Mouse (Mus musculus): ENCODE results near the gene Cdk5r2. TPM values are rescaled to one million over a fixed set of nuclear protein-coding genes. Genes with fewer than 3 reads are reported as not detected.
A peak's percentile ranks its signal among the peaks of the same experiment; 100 is the strongest.

The Cdk5r2 gene
- total RNA-seq, 1 experiment from 2014 or later: not detected

DNA sequence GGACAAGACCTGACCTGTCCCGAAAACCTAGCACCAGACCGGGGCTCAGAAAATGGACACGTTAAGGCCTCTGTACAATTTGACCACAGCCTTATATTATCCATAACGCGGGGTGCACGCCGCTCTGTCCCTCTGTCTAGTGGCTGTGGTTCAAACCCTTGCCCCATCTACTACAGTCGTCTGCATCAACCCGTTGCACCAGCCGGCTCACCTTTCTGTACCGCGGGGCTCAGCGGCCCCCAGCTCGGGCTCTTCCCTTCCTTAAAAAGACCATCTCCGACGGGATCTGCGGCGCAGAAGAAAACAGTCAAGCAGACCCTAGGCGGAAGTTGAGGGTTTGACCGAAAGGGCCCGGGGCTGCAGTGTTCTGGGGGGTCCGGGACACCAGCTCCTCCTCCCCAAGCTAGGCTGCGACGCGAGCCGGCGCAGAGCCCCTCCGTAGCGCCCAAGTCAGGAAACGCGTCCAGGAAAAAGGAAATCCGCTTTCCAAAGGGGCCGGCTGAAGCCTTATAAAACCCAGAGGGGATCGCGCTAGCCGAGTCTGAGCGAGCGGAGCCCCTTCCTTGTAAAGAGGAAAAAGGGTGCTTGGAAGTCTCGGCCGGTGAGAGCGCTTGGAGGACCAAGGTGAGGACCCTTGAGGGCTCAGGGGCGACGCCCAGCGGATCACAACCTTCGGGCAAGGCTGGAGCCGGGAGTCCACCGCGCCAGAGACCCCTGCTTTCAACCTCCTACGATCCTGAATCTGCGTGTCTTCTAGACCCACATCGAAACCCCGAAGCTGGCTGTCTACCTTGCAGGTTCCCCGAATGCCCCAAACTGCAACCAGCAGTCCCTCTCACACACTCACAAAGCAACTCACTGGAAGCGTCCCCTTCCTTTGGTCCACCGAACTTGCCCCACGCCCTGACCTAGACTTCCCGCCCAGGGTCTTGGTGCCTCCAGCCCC, 29.7 kb downstream of the Cdk5r2 start:
- ATAC-seq (replicated peaks; ENCODE audit: low read depth, poor library complexity, severe bottlenecking): no peak; the same call in 1 of the 2 replicates

DNA sequence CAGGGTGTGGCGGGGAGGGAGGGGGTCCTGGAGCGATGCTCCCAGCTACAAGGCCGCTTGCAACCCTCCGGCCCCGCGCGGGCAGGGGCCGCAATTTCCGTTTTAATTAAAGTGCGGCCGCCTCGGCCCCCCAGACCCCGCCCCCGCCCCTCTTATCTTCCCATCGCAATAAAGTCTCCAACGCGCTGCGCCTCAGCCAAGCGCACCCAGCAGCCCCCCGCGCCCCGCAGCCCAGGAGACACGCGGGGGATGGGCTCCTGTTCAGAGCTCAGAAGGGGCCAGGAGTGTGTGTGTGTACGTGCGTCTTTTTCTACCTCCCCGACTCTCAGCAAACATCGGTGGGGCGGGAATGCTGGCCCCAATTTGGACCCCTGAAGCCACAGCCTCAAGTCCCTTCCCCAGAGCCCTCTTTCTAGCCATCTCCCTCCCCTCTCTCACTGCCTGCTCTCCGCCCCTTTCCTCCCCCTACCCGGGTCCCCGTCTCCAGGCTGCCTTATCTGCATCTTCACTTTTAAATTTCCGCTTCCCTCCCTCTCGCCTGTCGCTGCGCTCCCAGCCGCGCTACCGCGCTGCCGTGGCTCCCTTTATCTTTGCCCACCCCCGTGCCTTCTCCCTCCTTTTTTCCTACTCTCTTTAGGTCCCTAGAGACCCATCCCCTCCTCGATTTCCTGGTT, 30.8 kb downstream of the Cdk5r2 start, which contains the start of gene Fev:
Gene Fev, minus strand, starts transcription at position 51 of the 674 bp plus-strand sequence.
- ATAC-seq (replicated peaks; ENCODE audit: low read depth, poor library complexity, severe bottlenecking): 0 out of 2 replicates have a peak, but pooled peaks have one; percentile 15

- ATAC-seq (replicated peaks; ENCODE audit: low read depth, poor library complexity, severe bottlenecking): peak; percentile 62; the same call in 1 of the 2 replicates
Measured at GRCm38 (mm10) chr1:74891513-74891912, 36.8 kb downstream of the Cdk5r2 start.

DNA sequence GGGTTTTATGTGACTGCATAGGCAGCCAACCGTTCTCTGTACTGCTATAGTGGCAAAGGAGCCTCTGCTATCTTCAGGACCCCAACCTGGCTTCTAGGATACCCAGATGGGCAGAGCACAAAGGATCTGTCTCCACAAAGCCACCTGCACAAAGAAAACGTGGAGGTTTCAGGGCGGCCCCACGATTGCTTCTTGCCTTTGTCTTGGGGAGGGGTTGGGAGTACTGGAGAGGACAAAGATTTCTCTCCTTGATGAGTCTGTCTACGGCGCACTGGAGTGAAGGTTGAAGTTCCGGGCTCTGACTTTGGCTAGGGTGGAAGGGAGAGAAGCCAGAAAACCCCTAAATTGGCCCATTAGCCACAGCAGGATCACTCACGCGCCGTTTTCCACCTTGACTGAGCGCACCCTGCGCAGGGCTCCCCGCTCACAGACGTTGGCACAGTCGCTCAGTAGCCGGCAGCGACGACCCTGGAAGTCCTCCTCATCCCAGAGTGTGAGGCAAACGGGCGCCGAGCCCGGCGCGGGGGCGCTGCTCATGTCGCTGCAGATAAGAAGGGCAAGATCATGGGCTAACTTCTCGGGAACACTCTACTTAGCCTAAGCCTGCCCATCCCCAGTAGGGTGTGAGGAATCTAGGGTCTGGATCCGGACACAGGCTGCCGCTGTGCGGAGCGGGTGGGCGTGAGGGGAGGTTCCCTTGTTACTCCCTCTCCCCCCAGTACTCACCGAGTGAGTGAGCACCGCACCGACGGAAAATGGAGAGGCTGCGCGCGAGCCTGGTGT, 37.8 kb downstream of the Cdk5r2 start:
- ATAC-seq (replicated peaks; ENCODE audit: low read depth, poor library complexity, severe bottlenecking): no peak

DNA sequence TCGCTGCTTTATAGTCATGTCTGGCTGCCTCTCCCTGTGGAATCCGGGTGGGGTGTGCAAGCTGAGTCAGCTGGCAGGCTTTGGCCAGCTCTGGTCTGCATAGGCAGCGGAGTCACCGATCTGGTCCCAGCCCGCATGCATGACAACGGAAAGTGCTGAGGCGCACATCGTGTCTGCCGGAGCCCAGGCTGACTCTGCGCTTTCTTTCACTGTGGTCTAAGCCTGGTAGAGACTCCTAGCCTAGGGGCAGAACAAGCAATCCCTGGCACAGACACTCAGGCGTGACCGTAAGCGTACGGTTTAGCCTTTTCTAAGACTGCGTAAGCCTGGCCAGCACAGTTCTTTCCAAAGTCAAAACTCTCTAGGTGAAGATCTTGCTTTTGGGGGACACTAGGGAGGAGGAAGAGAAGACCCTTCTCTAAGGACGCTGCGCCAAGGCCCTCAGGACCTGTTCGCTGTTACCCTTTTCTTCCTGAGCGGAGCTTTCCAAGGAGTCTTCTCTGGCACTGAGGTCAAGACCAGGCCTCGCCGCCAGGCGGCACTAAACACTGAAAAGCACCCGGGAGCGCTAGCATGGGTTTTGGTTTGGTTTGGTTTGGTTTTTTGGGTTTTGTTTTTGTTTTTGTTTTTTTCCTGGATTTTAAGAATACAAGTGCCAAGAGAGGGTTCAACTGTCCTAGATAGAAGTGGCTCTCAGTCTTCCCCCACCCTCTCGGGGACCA, 38.6 kb downstream of the Cdk5r2 start, which contains the start of gene Cryba2:
Gene Cryba2, minus strand, starts transcription at position 10 of the 722 bp plus-strand sequence.
- peak; percentile 62 for ATAC-seq (replicated peaks; ENCODE audit: low read depth, poor library complexity, severe bottlenecking)

- ATAC-seq (replicated peaks; ENCODE audit: low read depth, poor library complexity, severe bottlenecking): no peak
Measured at GRCm38 (mm10) chr1:74894966-74895365, 40.2 kb downstream of the Cdk5r2 start.

- no peak for ATAC-seq (replicated peaks; ENCODE audit: low read depth, poor library complexity, severe bottlenecking)
Measured at GRCm38 (mm10) chr1:74897976-74898375, 43.2 kb downstream of the Cdk5r2 start.

DNA sequence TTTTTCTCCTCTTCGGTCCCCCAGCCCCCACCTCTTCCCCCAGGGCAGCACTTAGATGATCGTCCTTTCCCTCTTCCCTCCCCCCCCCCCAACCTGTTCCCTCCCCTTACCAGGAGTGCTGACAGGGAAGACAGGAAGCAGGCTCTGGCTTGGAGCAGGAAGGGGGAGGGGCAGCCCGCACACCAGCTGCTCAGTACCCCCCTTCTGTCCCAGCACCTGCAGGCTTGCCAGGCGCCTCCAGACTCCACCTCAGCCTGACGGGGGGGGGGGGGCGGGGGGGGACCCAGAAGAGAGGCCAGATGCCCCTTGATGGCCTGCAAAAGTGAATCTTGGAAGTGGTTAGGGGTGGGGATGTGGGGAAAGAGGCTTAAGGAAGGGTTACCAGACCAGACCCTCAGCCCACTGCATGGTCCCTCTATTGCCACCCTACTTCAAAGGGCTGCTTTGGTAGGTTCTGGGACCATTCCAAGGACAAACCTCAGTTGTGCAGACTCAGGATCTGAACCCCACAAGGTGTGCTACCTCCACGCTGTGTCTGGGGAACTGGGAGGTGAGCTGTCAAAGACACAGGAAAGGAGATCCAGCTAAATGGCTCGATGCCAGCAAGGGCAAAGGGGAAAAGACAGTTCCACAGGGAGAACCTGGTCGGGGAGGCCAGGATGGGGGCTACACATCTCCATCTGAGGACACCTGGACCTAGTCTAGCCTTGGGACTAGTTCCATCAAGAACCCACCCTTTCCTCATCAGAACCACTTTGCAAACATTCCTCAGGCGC, 44.1 kb downstream of the Cdk5r2 start:
- no peak for ATAC-seq (replicated peaks; ENCODE audit: low read depth, poor library complexity, severe bottlenecking)

GRCm38 (mm10) chr1:74900341-74901285, 45.9 kb downstream of the Cdk5r2 start:
- ATAC-seq (replicated peaks; ENCODE audit: low read depth, poor library complexity, severe bottlenecking): no peak

DNA sequence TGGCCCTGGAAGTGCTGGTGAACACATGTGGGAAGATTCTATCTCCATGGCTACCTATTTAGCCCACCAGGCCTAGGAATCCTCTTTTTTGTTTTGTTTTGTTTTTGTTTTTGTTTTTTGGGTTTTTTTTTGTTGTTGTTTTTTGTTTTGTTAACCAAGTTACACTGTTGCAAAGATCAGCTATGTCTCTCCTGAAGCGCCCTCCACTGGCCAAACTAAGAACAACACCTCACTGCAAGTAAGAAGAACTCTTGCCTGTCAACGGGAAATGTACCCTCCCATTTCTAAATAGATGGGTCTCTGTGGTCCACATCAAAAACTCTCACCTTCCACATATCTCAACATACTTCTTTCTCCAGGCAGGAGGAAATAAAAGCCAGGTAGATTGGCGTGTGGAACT, 47.0 kb downstream of the Cdk5r2 start:
- ATAC-seq (replicated peaks; ENCODE audit: low read depth, poor library complexity, severe bottlenecking): 0 out of 2 replicates have a peak, but pooled peaks have one; percentile 53

DNA sequence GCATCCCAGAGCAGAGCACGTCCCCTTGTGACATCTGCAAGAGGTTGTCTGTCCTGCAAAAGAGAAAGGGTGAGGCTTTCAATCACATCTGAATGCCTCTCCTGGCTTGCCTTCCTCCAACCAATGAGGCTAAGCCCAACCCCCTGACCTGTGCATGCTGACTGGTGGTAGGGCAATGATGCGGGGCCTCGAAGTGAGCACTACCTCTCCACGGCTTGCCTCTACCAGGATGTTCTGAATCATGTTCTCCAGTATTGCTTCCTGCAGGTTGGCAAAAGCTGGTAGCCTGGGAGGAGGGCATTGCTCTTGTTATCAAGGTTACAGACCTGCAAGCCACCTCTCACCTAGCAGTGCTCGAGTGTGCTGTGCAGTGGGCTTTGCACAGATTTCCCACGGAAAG, 47.5 kb downstream of the Cdk5r2 start:
- no peak for ATAC-seq (replicated peaks; ENCODE audit: low read depth, poor library complexity, severe bottlenecking)

Other genes starting within 250 kb of the Cdk5r2 start
- gene Ttll4, start 193.2 kb upstream of the Cdk5r2 start, total RNA-seq (2017): 21.3 and 21.9 TPM in 2 replicates
- 2.7 and 2.8 TPM in 2 replicates for gene Cyp27a1, start 141.4 kb upstream of the Cdk5r2 start, total RNA-seq (2017)
- gene Prkag3, start 105.7 kb upstream of the Cdk5r2 start, total RNA-seq (2017): not detected in 2 replicates
- not detected in 2 replicates for gene Wnt6, start 83.0 kb upstream of the Cdk5r2 start, total RNA-seq (2017)
- gene Wnt10a, start 63.4 kb upstream of the Cdk5r2 start, total RNA-seq (2017): not detected in 2 replicates
- gene Fev, start 30.5 kb downstream of the Cdk5r2 start, total RNA-seq (2017): not detected in 2 replicates
- gene Cryba2, start 38.2 kb downstream of the Cdk5r2 start, total RNA-seq (2017): not detected in 2 replicates
- not detected in 2 replicates for gene Cfap65, start 80.7 kb downstream of the Cdk5r2 start, total RNA-seq (2017)
- not detected in 2 replicates for gene Ihh, start 96.7 kb downstream of the Cdk5r2 start, total RNA-seq (2017)

Measured in common myeloid progenitor, adult 5-6 weeks (primary cell).